Mouse (Mus musculus) right cerebral cortex, postnatal 10 days (tissue): ENCODE measurements around the gene Dnhd1.
"Not testable (repeated sequence)": the region's sequence is repeated elsewhere in the genome, so short reads cannot be mapped to it uniquely, and the experiment has no call there.

ENCODE experiments used
- DNase-seq, 2 experiments: peaks; one replicate each; pipeline ENCODE4 v3.0.0; 2021; ENCODE audit warnings: low spot score in 2 of 2

Dnhd1 gene

GRCm38 (mm10) chr7:105640233-105640893 is 10.3 kb upstream of the Dnhd1 start, which contains the start of the genes Arfip2 and Gm45799:
Gene Arfip2 (minus strand): TSS chr7:105640416.
Gene Gm45799 (plus strand): TSS chr7:105640552.
- peak; percentile 98 to 99 for DNase-seq

DNA sequence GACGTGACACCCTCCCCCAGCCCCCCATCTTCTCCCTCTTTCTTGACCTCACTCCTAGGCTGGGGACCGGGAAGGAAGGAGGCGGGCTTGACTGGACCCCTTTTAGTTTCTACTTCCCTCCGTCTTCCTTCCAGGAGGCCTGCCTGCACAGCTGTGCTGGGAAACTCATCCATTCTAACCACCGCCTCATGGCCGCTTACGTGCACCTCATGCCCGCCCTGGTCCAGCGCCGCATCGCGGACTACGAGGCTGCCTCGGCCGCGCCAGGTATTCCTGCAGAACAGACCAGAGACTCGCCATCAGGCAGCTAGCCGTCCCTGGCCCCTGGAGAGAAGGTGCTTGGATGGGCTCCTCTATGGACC is 9.8 kb upstream of the Dnhd1 start:
- DNase-seq = no peak

GRCm38 (mm10) chr7:105641936-105642335 is 8.7 kb upstream of the Dnhd1 start:
- no peak for DNase-seq

GRCm38 (mm10) chr7:105685541-105686197 is 35.0 kb downstream of the Dnhd1 start:
- DNase-seq = no peak

GRCm38 (mm10) chr7:105690875-105691274 is 40.2 kb downstream of the Dnhd1 start:
- DNase-seq = no peak

- DNase-seq = no peak
Measured at GRCm38 (mm10) chr7:105703184-105703583, 52.6 kb downstream of the Dnhd1 start.

- DNase-seq = no peak
Measured at GRCm38 (mm10) chr7:105703816-105704215, 53.2 kb downstream of the Dnhd1 start.

- no peak for DNase-seq
Measured at GRCm38 (mm10) chr7:105708733-105709132, 58.1 kb downstream of the Dnhd1 start.

DNA sequence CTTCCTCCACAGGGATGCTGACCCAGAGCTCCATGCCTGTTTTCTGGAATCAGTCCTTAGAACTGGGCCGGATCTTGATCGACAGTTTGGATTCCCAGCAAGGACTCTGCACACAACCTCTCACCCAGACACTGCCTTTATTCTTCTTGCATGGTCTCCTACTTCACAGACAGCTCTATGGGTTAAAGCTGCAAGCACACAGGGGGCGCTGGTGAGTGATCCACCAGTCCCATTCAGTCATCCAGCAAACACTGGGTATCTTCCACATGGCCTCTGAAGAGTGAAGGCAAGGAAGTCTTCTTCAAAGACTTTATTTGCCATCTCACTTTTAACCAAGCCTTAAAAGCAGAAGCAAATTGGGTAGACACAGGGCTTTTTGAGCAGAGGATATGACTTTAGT is 64.7 kb downstream of the Dnhd1 start:
- DNase-seq = no peak

DNA sequence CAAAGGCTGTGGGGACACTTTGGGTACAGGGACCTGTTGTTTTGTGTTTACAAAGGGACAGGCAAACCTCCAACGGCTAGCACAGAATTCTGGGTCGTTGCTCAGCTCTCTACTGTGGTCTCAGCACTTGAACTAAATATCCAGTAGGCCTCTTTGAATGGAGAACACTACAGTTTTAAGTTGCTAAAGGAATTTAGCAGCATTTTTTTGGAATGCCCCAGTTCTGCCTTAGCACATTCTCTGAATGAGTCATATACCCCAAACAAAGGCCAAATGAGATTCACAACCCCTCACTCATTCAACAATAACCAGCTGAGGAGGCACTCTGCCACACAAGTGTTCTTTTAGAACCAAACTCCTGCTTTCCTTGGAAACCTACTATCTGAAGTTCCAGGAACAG is 71.3 kb downstream of the Dnhd1 start:
- no peak for DNase-seq

DNA sequence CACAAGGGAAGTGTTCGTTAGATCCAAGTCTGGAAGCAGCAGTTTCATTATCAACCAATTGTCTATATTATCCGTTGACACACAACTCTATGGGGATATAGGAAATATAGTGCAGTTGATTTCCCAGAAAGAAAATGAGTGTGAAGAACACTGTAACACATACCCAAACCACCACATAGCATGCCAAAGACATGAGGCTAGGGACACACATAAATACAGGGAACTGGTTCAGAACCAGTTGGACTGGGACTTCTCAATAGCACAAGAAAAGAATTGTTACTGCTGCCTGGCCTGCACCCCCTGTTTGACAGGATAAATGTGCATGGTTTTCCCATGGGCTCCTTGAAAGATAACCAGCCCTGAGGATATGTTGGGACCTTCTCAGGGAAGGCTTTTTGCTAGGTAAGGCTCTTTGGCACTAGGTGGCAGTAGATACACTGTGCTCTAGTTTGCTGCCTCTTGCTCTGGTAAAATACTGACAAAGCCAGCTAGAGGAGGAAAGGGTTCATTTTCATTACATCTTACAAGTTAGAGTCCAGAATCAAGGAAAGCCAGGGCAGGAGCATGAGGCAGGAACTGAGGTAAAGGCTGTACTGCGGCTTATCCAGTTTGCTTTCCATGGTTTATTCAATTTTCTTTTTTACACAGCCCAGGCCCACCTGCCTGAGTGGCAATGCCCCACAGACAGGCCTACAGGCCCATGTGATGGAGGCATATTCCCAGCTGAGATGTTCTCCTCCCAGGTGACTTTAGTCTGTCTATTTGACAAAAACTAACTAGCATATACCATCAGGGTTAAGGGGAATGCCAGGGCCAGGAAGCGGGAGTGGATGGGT is 75.7 kb downstream of the Dnhd1 start:
- peak; percentile 68 to 75 for DNase-seq

GRCm38 (mm10) chr7:105726980-105727325 is 76.3 kb downstream of the Dnhd1 start:
- no peak for DNase-seq

GRCm38 (mm10) chr7:105728701-105729428 is 78.2 kb downstream of the Dnhd1 start:
- peak in 1 of 2 experiments; percentile 62 for DNase-seq

DNA sequence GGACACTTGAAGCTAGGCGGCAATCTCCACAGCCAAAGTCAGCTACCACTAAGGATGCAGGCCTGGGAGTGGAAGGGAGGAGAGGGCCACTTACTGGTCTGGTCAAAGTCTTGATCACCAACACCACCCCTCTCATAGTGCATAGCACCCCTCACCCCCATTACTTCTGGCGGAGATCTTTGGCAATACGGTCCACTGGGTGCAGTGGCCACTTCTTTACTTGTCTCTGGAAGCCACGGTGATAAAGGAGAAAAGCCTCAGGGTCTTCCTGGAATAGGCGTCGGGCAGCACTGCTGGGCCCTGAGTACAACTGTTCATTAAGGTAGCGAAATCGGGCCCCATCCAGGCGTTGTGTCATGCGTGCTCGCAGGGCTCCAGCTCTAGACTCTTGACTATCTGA is 83.2 kb downstream of the Dnhd1 start:
- no peak for DNase-seq

GRCm38 (mm10) chr7:105734826-105735225 is 84.2 kb downstream of the Dnhd1 start:
- DNase-seq = no peak

- DNase-seq = not testable (repeated sequence)
Measured at GRCm38 (mm10) chr7:105735464-105735863, 84.8 kb downstream of the Dnhd1 start.

GRCm38 (mm10) chr7:105736264-105736901 is 85.8 kb downstream of the Dnhd1 start, which contains the start of gene Ilk:
Gene Ilk (plus strand): TSS chr7:105736592.
- peak; percentile 94 to 95 for DNase-seq

DNA sequence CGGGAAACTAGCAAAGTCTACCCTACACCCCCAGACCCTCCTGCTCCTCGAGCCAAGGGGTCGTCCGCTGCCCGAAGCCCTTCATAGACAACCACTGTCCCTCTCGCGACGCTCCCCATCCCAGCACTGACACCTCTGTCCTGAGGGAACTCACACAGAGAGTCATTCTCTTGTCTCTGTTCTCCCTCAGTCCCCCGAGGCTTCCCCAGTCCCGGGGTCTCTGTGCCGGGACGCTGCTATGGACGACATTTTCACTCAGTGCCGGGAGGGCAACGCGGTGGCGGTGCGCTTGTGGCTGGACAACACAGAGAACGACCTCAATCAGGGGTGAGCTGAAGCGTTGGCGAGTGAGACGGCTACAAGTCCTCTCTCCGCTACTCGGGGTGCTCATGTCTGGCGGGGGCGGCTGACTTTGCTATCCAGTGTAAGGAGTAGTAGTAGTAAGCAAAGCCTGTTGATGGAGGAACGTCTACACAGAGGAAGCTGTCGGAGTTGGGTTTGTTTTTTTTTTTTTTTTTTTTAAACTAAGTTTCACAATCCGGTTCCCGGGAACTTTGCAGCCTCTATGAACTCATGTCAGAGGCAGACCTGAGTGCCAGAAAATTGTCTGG is 86.4 kb downstream of the Dnhd1 start, which contains the start of gene Rrp8:
TSS of gene Rrp8 (minus strand) at position 475 of the 611 bp plus-strand sequence.
- no peak for DNase-seq

DNA sequence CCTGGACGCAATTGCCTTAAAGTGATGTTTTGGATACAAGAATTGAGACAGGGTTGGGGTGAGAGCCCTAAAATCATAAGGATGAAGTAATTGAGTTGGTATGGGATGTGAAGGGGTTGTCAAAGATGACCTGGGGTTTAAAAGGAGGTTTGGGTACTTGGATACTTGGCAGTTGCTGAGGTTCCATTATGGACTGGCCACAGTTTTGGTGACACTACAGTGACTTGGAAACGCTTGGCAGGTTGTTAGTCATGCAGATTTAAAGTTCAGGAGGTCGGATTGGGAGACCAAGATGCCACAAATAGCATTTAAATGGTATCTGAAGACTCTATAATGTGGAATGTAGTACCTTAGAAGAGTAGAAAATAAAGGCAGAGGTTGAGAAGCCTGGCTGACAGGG is 87.0 kb downstream of the Dnhd1 start:
- DNase-seq = no peak

- DNase-seq = no peak
Measured at GRCm38 (mm10) chr7:105738286-105738685, 87.7 kb downstream of the Dnhd1 start.

DNA sequence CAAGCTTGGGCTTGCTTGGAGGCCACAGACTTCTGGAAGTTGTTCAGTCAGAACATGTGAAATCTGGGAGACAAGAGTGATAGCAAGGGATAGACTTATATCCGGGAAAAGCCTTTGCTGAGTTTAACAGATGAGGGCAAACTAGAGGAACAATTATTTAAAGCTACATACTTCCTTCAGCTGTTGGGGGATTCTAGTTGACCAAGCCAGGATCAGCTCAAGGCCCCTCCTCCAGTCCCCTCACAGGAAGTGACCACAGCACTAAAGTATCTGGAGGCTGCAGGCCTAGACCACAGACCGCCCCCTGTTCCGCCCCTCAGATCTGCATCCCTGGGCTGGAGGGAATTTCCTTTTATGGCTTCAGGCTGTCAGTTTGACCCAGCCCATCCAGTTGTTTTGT is 88.3 kb downstream of the Dnhd1 start:
- peak in 1 of 2 experiments; percentile 50 for DNase-seq
